Mouse (Mus musculus) kidney, adult 2 months (tissue): ENCODE data around the gene Hmgn1. TPM values are rescaled to one million over a fixed set of nuclear protein-coding genes. Genes with fewer than 3 reads are reported as not detected.

Source experiments
- DNase-seq: peaks from one replicate; pipeline ENCODE4 v3.0.0; 2021
- H3K27ac ChIP-seq: fragments of 200-500 bp; 2 replicates; pipeline ENCODE4 v1.5.1; 2012; ENCODE audit warnings: low read depth, low read length, control low read depth, inconsistent platforms; ENCODE audit not compliant: insufficient read depth
- H3K27me3 ChIP-seq: fragments of 200-500 bp; replicated peaks from 2 replicates; pipeline ENCODE4 v1.6.1; 2012; ENCODE audit warnings: mild to moderate bottlenecking, moderate library complexity, low read length, inconsistent platforms; ENCODE audit not compliant: control insufficient read depth, insufficient read depth
- H3K36me3 ChIP-seq: fragments of 200-500 bp; 2 replicates; pipeline ENCODE4 v1.6.1; 2012; ENCODE audit warnings: mild to moderate bottlenecking, moderate library complexity, low read length, inconsistent platforms; ENCODE audit not compliant: control insufficient read depth, insufficient read depth
- H3K4me1 ChIP-seq: fragments of 200-500 bp; 2 replicates; pipeline ENCODE4 v1.6.1; 2011; ENCODE audit warnings: low read length; ENCODE audit not compliant: control insufficient read depth, insufficient read depth
- H3K4me3 ChIP-seq: fragments of 200-500 bp; 2 replicates; pipeline ENCODE4 v1.5.1; 2011; ENCODE audit warnings: mild to moderate bottlenecking, low read depth, low read length, control low read depth; ENCODE audit not compliant: insufficient read depth
- CTCF ChIP-seq: fragments of 200-500 bp; conservative IDR thresholded peaks from 2 replicates; pipeline ENCODE4 v1.5.1; 2011; ENCODE audit warnings: low read depth, mild to moderate bottlenecking, control low read depth, low read length, moderate library complexity, mixed read lengths; ENCODE audit not compliant: insufficient read depth, insufficient read length
- POLR2A ChIP-seq: fragments of 200-500 bp; IDR thresholded peaks from one replicate; pipeline ENCODE4 v1.6.1; 2011; ENCODE audit warnings: low read depth, low read length, control low read depth
- WGBS: fragments of 180-500 bp; shearing (Covaris S2); methylation state at CpG from one replicate; pipeline ENCODE4 v1.1.7; 2018; 5-methylcytosine and 5-hydroxymethylcytosine counted together
- polyA plus RNA-seq: library from polyadenylated mRNA; depleted of rRNA; stranded (reverse); fragments of >200 nt; gene quantifications from 2 replicates; pipeline ENCODE4 v1.2.3, GENCODE M21; 2012

The Hmgn1 gene
- polyA plus RNA-seq, 1 experiment, result 36.4 TPM

DNA sequence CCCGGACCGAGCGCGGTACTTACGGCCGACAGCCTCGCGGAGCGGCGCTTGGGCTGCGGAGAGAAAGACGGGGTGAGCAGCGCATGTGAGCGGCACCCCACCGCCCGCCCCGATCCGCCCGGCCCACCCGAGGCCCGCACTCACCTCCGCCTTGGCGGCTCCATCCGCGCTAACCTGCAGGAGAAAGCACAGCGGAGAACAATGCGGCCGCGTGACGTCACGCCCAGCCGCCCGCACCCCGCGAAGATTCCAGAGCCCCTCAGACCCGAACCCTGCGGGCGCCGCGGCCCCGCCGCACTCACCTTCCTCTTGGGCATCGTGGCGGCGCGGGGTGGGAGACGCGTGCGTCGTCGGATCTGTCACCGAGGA is 257 bp downstream of the Hmgn1 start:
- Histone ChIP-seq H3K27me3 (no peaks in the 10 kb centered on the region), H3K27ac (peak overlapping the region; percentile 84), H3K4me1 (peaks cover 7% of the 10 kb centered on the region; the same call in 1 of the 2 replicates), H3K4me3 (peak overlapping the region; percentile 85), H3K36me3 (no peaks in the 10 kb centered on the region; the same call in 1 of the 2 replicates)
- 0% methylated on average over 49 of the region's 52 CpGs for WGBS
- DNase-seq, result no peak
- TF ChIP-seq POLR2A, result no peak
- TF ChIP-seq CTCF, result no peak

GRCm38 (mm10) chr16:96126684-96127171 is 801 bp downstream of the Hmgn1 start:
- Histone ChIP-seq H3K27me3 (no peaks in the 10 kb centered on the region), H3K4me3 (peak overlapping the region; percentile 85), H3K36me3 (no peaks in the 10 kb centered on the region; the same call in 1 of the 2 replicates), H3K4me1 (peaks cover 7% of the 10 kb centered on the region; the same call in 1 of the 2 replicates), H3K27ac (0 out of 2 replicates have a peak overlapping the region, but pooled peaks have one; percentile 6)
- DNase-seq, result no peak
- WGBS, result 7% methylated on average over 19 of the region's 19 CpGs
- TF ChIP-seq CTCF, result no peak
- TF ChIP-seq POLR2A, result no peak

GRCm38 (mm10) chr16:96120022-96120623 is 7.4 kb downstream of the Hmgn1 start:
- no peaks in the 10 kb centered on the region for H3K27me3 ChIP-seq
- whole genome bisulfite sequencing, result 70% methylated on average over 4 of the region's 4 CpGs
- TF ChIP-seq CTCF (no peak), POLR2A (no peak)
- no peak for DNase-seq
- no peaks in the 10 kb centered on the region for H3K4me1 ChIP-seq
- H3K36me3 ChIP-seq, result no peaks in the 10 kb centered on the region; the same call in 1 of the 2 replicates
- no peak overlapping the region for H3K27ac ChIP-seq
- H3K4me3 ChIP-seq, result no peak overlapping the region

DNA sequence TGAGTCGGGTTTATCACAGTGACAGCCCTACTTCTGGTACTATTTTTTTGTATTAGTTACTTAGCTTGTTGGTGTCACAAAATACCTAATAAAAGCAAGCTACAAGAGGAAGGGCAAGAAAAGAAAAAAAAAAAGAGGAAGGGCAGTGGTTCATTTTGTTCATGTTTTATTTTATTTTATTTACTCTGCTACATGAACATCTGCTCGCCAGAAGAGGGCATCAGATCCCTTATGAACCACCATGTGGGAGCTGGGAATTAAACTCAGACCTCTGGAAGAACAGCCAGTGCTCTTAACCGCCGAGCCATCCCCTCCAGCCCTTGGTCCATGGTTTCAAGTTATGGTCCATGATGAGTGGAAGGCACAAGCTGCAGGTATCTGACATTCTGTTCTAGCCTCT is 12.8 kb downstream of the Hmgn1 start:
- 49% methylated on average over 4 of the region's 4 CpGs for WGBS
- no peak overlapping the region for H3K4me3 ChIP-seq
- DNase-seq, result peak; percentile 12
- no peaks in the 10 kb centered on the region for H3K4me1 ChIP-seq
- no peaks in the 10 kb centered on the region for H3K27me3 ChIP-seq
- no peak overlapping the region for H3K27ac ChIP-seq
- no peaks in the 10 kb centered on the region for H3K36me3 ChIP-seq
- TF ChIP-seq CTCF (peak; percentile 22; the same call in 1 of the 2 replicates), POLR2A (no peak)

DNA sequence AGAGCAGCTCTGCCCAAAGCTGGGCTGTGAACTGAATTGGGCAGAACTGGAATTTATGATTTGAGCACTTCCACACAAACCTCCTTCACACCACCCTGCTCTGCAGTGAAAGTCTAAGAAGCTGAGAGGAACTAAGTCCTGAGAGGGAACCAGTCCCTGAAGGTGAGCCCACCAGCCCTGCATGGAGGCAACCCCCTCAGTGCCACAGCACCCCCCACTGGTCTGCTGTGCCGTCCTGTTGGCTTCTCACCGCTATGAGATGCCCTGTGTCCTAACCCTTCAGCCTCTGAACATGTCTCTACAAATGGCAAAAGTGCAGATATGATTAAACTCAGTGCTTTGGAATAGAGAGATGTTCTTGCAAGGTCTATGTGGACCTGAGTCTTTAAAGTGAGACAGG is 14.8 kb downstream of the Hmgn1 start:
- 52% methylated on average over 2 of the region's 2 CpGs for WGBS
- no peaks in the 10 kb centered on the region for H3K36me3 ChIP-seq
- H3K27ac ChIP-seq, result no peak overlapping the region
- H3K4me1 ChIP-seq, result no peaks in the 10 kb centered on the region
- no peak for DNase-seq
- no peak for TF ChIP-seq POLR2A
- TF ChIP-seq CTCF, result no peak
- no peaks in the 10 kb centered on the region for H3K27me3 ChIP-seq
- no peak overlapping the region for H3K4me3 ChIP-seq

- no peak overlapping the region for H3K4me3 ChIP-seq
- no peaks in the 10 kb centered on the region for H3K36me3 ChIP-seq
- no peaks in the 10 kb centered on the region for H3K27me3 ChIP-seq
- no peak overlapping the region for H3K27ac ChIP-seq
- H3K4me1 ChIP-seq, result no peaks in the 10 kb centered on the region
- no peak for DNase-seq
- WGBS, result 80% methylated on average over 5 of the region's 5 CpGs
- no peak for TF ChIP-seq CTCF
- no peak for TF ChIP-seq POLR2A
Observed at GRCm38 (mm10) chr16:96110655-96111345, 16.7 kb downstream of the Hmgn1 start.

- Histone ChIP-seq H3K27me3 (no peaks in the 10 kb centered on the region), H3K4me1 (no peaks in the 10 kb centered on the region), H3K36me3 (no peaks in the 10 kb centered on the region), H3K4me3 (no peak overlapping the region), H3K27ac (no peak overlapping the region)
- no peak for DNase-seq
- WGBS, result 44% methylated on average over 4 of the region's 4 CpGs
- no peak for TF ChIP-seq CTCF
Observed at GRCm38 (mm10) chr16:96109673-96110072, 17.9 kb downstream of the Hmgn1 start.
